Mouse (Mus musculus) hindbrain, postnatal 0 days (tissue): Measurements from ENCODE around the gene Ooep. TPM values are rescaled to one million over a fixed set of nuclear protein-coding genes. Genes with fewer than 3 reads are reported as not detected.
"Not testable (repeated sequence)": the region's sequence is repeated elsewhere in the genome, so short reads cannot be mapped to it uniquely, and the experiment has no call there.

Experiments used
- ATAC-seq: fragments of 200-750 bp; cut with Nextera tagmentation; 2 replicates; pipeline ENCODE4 v1.8.0; 2017; ENCODE audit warnings: mild to moderate bottlenecking, moderate TSS enrichment, moderate library complexity
- DNase-seq: peaks from one replicate; pipeline ENCODE4 v3.0.0-alpha.2; 2015; ENCODE audit warnings: low spot score
- H3K27ac ChIP-seq: fragments of 300-500 bp; sonication (generic); 2 replicates; pipeline ENCODE4 v1.5.1; 2014; ENCODE audit warnings: mild to moderate bottlenecking
- H3K27me3 ChIP-seq: fragments of 300-500 bp; sonication (generic); 2 replicates; pipeline ENCODE4 v1.6.1; 2014; ENCODE audit warnings: low read length, mixed read lengths; ENCODE audit not compliant: insufficient read depth
- H3K36me3 ChIP-seq: fragments of 300-500 bp; sonication (generic); 2 replicates; pipeline ENCODE4 v1.6.1; 2014; ENCODE audit warnings: low read length, mixed read lengths; ENCODE audit not compliant: insufficient read depth
- H3K4me1 ChIP-seq: fragments of 300-500 bp; sonication (generic); 2 replicates; pipeline ENCODE4 v1.6.1; 2014; ENCODE audit warnings: antibody characterized with exemption, low read length, mixed read lengths; ENCODE audit not compliant: insufficient read depth
- H3K4me2 ChIP-seq: fragments of 300-500 bp; sonication (generic); 2 replicates; pipeline ENCODE4 v1.6.1; 2014; ENCODE audit warnings: low read depth, mild to moderate bottlenecking, low read length, moderate library complexity, mixed read lengths
- H3K4me3 ChIP-seq: fragments of 300-500 bp; sonication (generic); 2 replicates; pipeline ENCODE4 v1.5.1; 2014; ENCODE audit warnings: low read length
- H3K9ac ChIP-seq: fragments of 300-500 bp; sonication (generic); replicated peaks from 2 replicates; pipeline ENCODE4 v1.6.1; 2014; ENCODE audit warnings: mild to moderate bottlenecking, low read length, moderate library complexity, mixed read lengths
- H3K9me3 ChIP-seq: fragments of 300-500 bp; sonication (generic); 2 replicates; pipeline ENCODE4 v1.6.1; 2016; ENCODE audit warnings: low read length, mixed read lengths
- CTCF ChIP-seq: IDR thresholded peaks from 2 replicates; pipeline ENCODE4 v1.5.1; 2016; ENCODE audit warnings: antibody characterized with exemption, control low read depth, low read depth
- WGBS: fragments of 180-500 bp; shearing (Covaris S2); extraction: QIAGEN DNeasy Blood & Tissue Kit; methylation state at CpG from one replicate; pipeline ENCODE4 v1.1.7; 2014; 5-methylcytosine and 5-hydroxymethylcytosine counted together
- polyA plus RNA-seq: library from polyadenylated mRNA; unstranded; fragments of >200 nt; fragmentation: Nextera tagmentation; extraction: Ambion mirVana; gene quantifications from 2 replicates; pipeline ENCODE4 v1.2.1, GENCODE M21; 2015
- total RNA-seq: library from RNA; depleted of rRNA; stranded (reverse); fragments of >200 nt; gene quantifications from 2 replicates; pipeline ENCODE4 v1.2.3, GENCODE M21; 2014

The Ooep gene
- total and polyA plus RNA-seq, 2 experiments from 2014 or later: 2.9 to 4.5 TPM

DNA sequence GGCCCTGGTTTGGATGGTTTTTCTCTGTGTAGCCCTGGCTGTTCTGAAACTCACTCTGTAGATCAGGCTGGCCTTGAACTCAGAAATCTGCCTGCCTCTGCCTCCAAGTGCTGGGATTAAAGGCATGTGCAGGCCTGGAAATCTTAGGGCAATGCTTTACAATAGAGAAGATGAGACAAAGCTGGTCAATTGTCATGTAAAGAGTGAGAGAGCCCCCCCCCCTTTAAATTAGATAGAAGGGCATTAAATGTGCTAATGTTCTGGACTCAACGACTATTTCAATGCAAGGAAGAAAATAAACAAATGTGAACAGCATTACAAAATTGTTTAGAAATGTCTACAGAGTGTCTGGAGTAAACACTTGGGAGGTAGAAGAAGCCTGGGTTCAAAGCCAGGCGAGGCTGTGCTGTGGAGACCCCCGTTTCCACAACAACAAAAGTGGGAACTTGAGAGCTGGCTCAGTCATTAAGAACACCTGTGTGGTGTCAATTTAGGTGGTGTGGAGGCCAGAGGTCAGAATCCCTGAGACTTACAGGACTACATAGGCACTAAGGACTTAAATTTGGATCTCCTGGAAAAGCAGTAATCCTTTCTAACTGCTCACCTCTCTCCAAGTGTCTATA, 9.7 kb downstream of the Ooep start:
- TF ChIP-seq CTCF: no peak
- whole genome bisulfite sequencing: 82% methylated on average over 3 of the region's 3 CpGs
- no peaks in the 10 kb centered on the region for H3K9me3 ChIP-seq
- no peak overlapping the region for H3K9ac ChIP-seq
- no peaks in the 10 kb centered on the region for H3K4me1 ChIP-seq
- no peak overlapping the region for H3K4me3 ChIP-seq
- H3K27ac ChIP-seq: no peak overlapping the region
- H3K27me3 ChIP-seq: no peaks in the 10 kb centered on the region
- DNase-seq (no peak), ATAC-seq (no peak)
- H3K36me3 ChIP-seq: no peaks in the 10 kb centered on the region
- H3K4me2 ChIP-seq: no peak overlapping the region

DNA sequence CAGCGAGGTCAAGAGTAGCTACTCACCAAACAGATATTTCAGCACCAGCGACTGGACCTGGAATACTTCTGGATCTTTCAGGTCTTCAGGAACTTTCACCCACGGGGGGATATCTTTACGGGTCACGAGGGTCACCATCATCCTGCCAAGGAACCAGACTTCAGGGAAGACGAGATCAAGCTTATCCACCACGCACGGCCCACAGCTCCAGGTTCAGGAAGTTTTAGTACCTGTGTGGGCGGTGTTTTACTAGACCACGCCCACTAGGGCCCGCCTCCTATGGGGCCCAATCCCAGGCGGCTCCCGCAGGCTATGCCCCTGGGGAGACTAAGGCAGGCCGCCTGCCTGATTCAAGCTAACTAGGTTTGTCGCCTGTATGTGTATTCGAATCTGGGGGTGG, 10.6 kb downstream of the Ooep start, which contains the start of gene Dppa5a:
Gene Dppa5a (minus strand): TSS at position 219 of the 400 bp plus-strand sequence.
- H3K4me2 ChIP-seq, H3K36me3 ChIP-seq, H3K4me1 ChIP-seq, H3K9ac ChIP-seq, H3K27me3 ChIP-seq, ATAC-seq, H3K9me3 ChIP-seq, DNase-seq, H3K4me3 ChIP-seq, H3K27ac ChIP-seq: not testable (repeated sequence)
- WGBS: 93% methylated on average over 16 of the region's 16 CpGs

DNA sequence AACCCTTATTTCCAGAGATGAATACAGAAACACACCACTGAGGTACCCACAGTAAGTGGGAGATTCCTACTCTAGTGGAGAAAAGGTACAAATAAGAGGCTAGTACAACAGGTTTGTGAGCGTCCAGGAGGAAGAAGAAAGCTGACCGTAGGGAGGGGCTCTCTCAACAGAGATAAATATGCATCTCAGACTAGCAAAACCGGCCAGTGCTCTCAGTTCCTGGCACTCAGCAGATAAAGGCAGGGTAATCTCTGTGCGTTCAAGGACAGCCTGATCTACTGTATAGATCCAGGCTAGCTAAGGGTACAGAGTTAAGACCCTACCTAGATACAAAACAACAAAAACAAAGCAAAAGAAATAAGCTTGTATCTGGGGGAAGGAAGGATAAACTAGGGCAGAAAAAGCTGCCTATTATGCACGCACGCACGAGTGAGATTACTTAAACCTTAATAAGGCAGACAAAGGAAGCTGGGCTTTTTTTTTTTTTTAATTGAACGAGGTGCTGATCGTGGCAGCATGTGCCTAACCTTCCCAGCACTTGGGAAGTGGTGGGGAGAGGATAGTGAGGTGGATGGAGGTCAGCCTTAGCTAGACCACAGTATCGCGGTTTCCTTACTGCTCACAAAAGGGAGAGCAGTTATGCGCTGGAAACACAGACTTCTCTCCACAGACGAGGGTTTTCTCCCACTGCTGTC, 12.5 kb downstream of the Ooep start:
- no peak for DNase-seq
- Histone ChIP-seq H3K4me2 (no peak overlapping the region), H3K36me3 (no peaks in the 10 kb centered on the region), H3K4me1 (no peaks in the 10 kb centered on the region), H3K27ac (no peak overlapping the region), H3K9me3 (no peaks in the 10 kb centered on the region), H3K4me3 (no peak overlapping the region), H3K9ac (no peak overlapping the region), H3K27me3 (no peaks in the 10 kb centered on the region)
- 81% methylated on average over 13 of the region's 13 CpGs for WGBS
- ATAC-seq: no peak
- TF ChIP-seq CTCF: no peak

DNA sequence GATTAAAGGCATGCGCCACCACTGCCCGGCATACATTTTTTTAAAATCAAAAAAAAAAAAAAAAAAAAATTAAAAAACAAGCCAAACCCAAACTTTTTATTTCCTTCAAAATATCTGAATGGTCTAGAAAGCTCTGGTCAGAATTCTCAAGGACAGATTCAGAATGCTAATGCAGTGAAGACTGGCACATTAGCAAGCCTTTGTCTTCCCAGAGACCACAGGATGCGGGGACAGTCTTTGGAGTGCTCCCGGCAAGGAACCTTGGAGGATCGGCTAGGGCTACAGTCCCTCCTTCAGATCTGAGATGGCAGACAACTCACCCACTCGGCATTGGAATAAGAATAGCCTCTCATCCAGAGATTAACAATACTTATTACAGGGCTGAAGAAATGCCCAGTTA, 13.8 kb downstream of the Ooep start:
- DNase-seq (no peak), ATAC-seq (no peak)
- Histone ChIP-seq H3K4me2 (no peak overlapping the region), H3K9ac (no peak overlapping the region), H3K9me3 (no peaks in the 10 kb centered on the region), H3K4me3 (no peak overlapping the region), H3K36me3 (no peaks in the 10 kb centered on the region), H3K27ac (no peak overlapping the region), H3K27me3 (no peaks in the 10 kb centered on the region), H3K4me1 (no peaks in the 10 kb centered on the region)
- WGBS: 87% methylated on average over 6 of the region's 6 CpGs
- no peak for TF ChIP-seq CTCF

DNA sequence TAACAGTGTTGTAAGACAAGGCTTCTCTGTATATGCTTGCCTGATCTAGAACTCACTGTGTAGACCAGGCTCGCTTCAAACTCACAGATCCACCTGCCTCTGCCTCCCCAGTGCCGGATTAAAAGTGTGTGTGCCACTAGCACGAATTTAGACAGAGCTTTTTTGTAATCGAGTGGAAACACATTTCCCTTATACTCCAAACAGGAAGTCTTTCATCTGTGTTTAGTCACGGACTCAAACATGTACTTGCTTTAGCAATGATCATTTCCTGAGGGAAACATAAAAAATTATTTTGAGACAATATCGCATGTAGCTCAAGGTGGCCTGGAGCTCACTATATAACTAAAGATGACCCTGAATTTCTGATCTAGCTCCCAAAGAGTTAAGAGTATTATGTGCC, 15.2 kb downstream of the Ooep start:
- WGBS: 72% methylated on average over 6 of the region's 6 CpGs
- ATAC-seq: no peak
- H3K27ac ChIP-seq: no peak overlapping the region
- no peak for DNase-seq
- H3K4me1 ChIP-seq: no peaks in the 10 kb centered on the region
- H3K9ac ChIP-seq: no peak overlapping the region
- no peaks in the 10 kb centered on the region for H3K27me3 ChIP-seq
- H3K4me2 ChIP-seq: no peak overlapping the region
- no peaks in the 10 kb centered on the region for H3K36me3 ChIP-seq
- H3K9me3 ChIP-seq: no peaks in the 10 kb centered on the region
- no peak overlapping the region for H3K4me3 ChIP-seq
- no peak for TF ChIP-seq CTCF

DNA sequence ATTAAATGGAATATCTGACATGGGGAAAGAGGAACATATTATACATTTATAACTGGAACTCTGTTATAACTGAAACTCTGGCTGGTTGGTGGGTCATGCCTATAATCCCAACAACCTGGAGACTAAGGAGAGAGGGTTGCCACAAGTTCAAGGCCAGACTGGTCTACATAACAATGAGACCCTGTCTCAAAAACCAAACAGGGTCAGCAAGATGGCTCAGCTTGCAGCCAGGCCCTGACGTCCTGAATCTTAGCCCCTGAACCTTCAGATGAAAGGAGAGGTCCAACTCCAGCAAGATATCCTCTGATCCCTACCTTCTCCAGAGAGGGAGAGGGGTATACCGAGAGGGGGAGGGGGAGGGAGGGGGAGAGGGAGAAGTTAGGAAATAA, 18.0 kb downstream of the Ooep start:
- Histone ChIP-seq H3K9me3 (no peaks in the 10 kb centered on the region), H3K27me3 (no peaks in the 10 kb centered on the region), H3K9ac (no peak overlapping the region), H3K4me3 (no peak overlapping the region), H3K4me1 (no peaks in the 10 kb centered on the region), H3K36me3 (no peaks in the 10 kb centered on the region), H3K27ac (no peak overlapping the region), H3K4me2 (no peak overlapping the region)
- 44% methylated on average over 2 of the region's 2 CpGs for WGBS
- DNase-seq (no peak), ATAC-seq (no peak)
- TF ChIP-seq CTCF: no peak

DNA sequence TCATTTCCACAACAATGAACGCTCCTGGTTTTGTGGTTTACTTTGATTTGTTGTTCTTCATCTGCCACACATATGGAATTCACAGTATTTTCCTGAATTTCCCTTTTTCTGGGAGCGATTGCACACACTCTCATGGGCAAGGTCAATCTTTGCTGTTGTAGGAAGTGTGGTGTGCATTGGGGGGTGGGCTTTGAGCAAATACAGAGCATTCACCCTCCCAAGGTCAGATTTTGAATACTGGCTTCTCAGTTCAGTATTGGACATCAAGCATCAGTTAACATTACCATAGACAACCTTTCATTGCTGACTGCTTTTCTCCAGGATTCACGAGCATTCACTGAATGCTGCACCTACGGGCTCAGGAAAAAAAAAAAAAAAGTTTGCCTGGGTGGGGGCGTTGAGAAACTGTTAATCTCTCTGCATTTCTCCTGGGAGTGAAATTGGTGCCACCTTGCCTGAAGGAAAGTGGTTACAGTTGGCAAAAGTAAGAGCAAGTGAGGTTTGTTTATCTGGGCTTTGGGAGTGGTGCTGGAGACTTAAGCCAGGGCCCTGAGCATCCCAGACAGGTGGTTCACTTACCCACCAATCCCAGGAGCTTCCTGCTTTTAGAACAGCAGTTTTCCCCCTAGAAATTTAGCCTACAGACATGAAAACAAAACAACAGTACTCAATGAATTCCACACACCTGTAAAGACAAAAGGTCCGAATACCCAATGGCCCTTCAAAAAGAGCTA, 18.6 kb downstream of the Ooep start:
- H3K27me3 ChIP-seq: no peaks in the 10 kb centered on the region
- no peak overlapping the region for H3K4me2 ChIP-seq
- 87% methylated on average over 6 of the region's 6 CpGs for WGBS
- no peak for ATAC-seq
- no peak overlapping the region for H3K9ac ChIP-seq
- no peak for DNase-seq
- no peak for TF ChIP-seq CTCF
- no peaks in the 10 kb centered on the region for H3K9me3 ChIP-seq
- H3K4me1 ChIP-seq: no peaks in the 10 kb centered on the region
- no peak overlapping the region for H3K27ac ChIP-seq
- no peaks in the 10 kb centered on the region for H3K36me3 ChIP-seq
- no peak overlapping the region for H3K4me3 ChIP-seq
